Mouse (Mus musculus): ENCODE data around the gene Slc22a13. TPM values are rescaled to one million over a fixed set of nuclear protein-coding genes. Genes with fewer than 3 reads are reported as not detected.

Gene Slc22a13
- polyA plus RNA-seq (2014; fragmentation: Nextera tagmentation; extraction: Ambion mirVana), result 0.12 TPM in 1 of 2 replicates, not detected in the other

DNA sequence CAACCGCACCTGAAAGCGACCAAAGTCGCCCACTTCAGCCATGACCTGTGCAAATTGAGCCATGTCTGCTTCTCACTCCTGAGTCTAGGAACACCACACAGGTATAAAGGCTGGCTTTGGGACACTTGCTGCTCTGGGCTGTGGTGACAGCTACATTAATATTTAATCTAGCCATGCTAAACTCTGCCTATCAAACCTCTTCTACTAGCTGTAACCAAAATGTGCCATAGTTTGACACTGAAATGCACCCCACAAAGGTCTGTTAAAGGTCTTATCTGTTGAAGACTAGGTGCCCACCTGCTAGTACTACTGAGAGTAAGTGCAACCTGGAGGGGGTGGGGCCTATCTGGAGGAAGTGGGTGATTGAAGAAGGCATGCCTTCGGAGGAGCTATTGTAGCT lies at the start of gene Slc22a13:
Gene Slc22a13 (minus strand): TSS at position 101 of the 400 bp plus-strand sequence.
- 97% methylated on average over 4 of the region's 4 CpGs for WGBS
- no peaks in the 10 kb centered on the region for H3K27me3 ChIP-seq (ENCODE audit: control insufficient read depth, insufficient read depth, low read length)
- no peak within 1 kb of the TSS for H3K4me3 ChIP-seq (replicated peaks; ENCODE audit: low read depth, low read length)
- H3K9ac ChIP-seq (replicated peaks; ENCODE audit: low read length), result no peak within 1 kb of the TSS
- no peak for DNase-seq
- H3K36me3 ChIP-seq (ENCODE audit: control insufficient read depth, insufficient read depth, low read length), result no peaks in the 10 kb centered on the region
- H3K27ac ChIP-seq (replicated peaks; ENCODE audit: low read depth, low read length), result no peak within 1 kb of the TSS
- peaks cover 3% of the 10 kb centered on the region; the same call in 1 of the 2 replicates for H3K9me3 ChIP-seq (ENCODE audit: control insufficient read depth, low read length)
- no peak for ATAC-seq (ENCODE audit: low FRiP score, low TSS enrichment)
- no peaks in the 10 kb centered on the region for H3K4me1 ChIP-seq (ENCODE audit: control insufficient read depth, insufficient read depth, low read length)
- no peak within 1 kb of the TSS for H3K4me2 ChIP-seq (ENCODE audit: low read length)

DNA sequence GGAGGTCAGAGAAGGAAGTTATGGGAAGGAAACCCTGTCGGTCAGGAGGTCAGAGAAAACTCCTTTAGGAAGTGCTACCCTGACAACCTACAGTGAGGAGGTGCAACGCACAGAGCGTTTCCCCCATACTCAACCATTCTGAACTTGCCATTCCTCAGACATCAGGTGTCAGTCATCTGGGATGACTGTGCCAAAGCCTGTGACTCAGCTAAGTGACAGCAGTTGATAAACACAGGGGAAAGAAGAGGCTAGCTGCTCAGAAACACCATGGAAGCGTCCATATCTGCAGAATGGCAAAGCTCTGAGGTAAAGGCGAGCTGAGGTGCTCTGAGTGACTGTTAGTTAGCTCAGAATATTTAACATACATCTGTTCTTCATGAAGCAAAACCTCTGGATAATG lies 49.2 kb upstream of the Slc22a13 start:
- Histone ChIP-seq H3K9me3 (ENCODE audit: control insufficient read depth, low read length) (no peaks in the 10 kb centered on the region), H3K27me3 (ENCODE audit: control insufficient read depth, insufficient read depth, low read length) (no peaks in the 10 kb centered on the region), H3K4me3 (replicated peaks; ENCODE audit: low read depth, low read length) (no peak overlapping the region), H3K9ac (replicated peaks; ENCODE audit: low read length) (no peak overlapping the region), H3K36me3 (ENCODE audit: control insufficient read depth, insufficient read depth, low read length) (peaks cover 62% of the 10 kb centered on the region), H3K27ac (replicated peaks; ENCODE audit: low read depth, low read length) (no peak overlapping the region), H3K4me2 (ENCODE audit: low read length) (no peak overlapping the region), H3K4me1 (ENCODE audit: control insufficient read depth, insufficient read depth, low read length) (no peaks in the 10 kb centered on the region)
- 90% methylated on average over 5 of the region's 5 CpGs for WGBS
- no peak for DNase-seq
- ATAC-seq (ENCODE audit: low FRiP score, low TSS enrichment), result no peak

DNA sequence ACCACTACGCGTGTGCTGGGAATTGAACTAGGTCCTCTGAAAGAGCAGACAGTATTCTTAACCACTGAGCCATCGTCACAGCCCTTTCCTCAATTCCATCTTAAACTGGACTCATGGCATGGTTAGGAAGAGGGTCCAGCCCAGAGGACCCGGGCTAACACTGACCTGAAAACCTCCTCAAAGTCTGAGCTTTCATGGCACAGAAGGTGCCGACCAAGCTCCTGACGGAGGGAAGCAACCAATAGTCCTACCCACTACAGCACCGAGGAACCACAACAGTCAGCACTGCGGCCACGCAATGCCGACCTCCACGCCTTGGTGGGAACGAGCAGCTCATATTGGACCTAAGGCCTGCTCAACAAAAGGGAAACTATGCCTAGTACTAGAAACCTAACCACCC lies 47.3 kb upstream of the Slc22a13 start:
- no peaks in the 10 kb centered on the region for H3K4me1 ChIP-seq (ENCODE audit: control insufficient read depth, insufficient read depth, low read length)
- 97% methylated on average over 12 of the region's 12 CpGs for WGBS
- DNase-seq (no peak), ATAC-seq (ENCODE audit: low FRiP score, low TSS enrichment) (no peak)
- H3K27me3 ChIP-seq (ENCODE audit: control insufficient read depth, insufficient read depth, low read length), result no peaks in the 10 kb centered on the region
- H3K4me2 ChIP-seq (ENCODE audit: low read length), result no peak overlapping the region
- no peak overlapping the region for H3K27ac ChIP-seq (replicated peaks; ENCODE audit: low read depth, low read length)
- peaks cover 63% of the 10 kb centered on the region for H3K36me3 ChIP-seq (ENCODE audit: control insufficient read depth, insufficient read depth, low read length)
- H3K9ac ChIP-seq (replicated peaks; ENCODE audit: low read length), result no peak overlapping the region
- H3K9me3 ChIP-seq (ENCODE audit: control insufficient read depth, low read length), result no peaks in the 10 kb centered on the region
- H3K4me3 ChIP-seq (replicated peaks; ENCODE audit: low read depth, low read length), result no peak overlapping the region

DNA sequence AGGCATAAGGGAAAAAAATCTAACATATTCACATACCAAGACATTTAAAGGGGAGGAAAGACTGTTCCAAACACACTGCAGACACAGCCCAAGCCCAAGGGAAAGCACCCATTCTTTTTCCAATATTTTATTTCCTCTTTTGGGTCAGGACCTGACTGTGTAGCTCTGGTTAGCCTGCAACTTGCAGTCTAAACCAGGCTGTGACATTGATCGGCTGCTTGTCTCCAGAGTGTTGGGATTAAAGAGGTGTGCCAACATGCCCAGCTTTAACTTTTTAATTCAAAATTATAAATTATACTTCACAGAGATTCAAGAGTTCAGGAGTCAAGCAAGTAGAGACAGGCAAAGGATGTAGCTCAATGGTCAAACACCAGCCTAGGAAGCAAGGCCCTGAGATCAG lies 46.2 kb upstream of the Slc22a13 start:
- no peak overlapping the region for H3K4me2 ChIP-seq (ENCODE audit: low read length)
- DNase-seq (no peak), ATAC-seq (ENCODE audit: low FRiP score, low TSS enrichment) (no peak)
- peaks cover 73% of the 10 kb centered on the region for H3K36me3 ChIP-seq (ENCODE audit: control insufficient read depth, insufficient read depth, low read length)
- 98% methylated on average over 1 of the region's 1 CpGs for WGBS
- H3K27ac ChIP-seq (replicated peaks; ENCODE audit: low read depth, low read length), result no peak overlapping the region
- H3K4me3 ChIP-seq (replicated peaks; ENCODE audit: low read depth, low read length), result no peak overlapping the region
- no peaks in the 10 kb centered on the region for H3K27me3 ChIP-seq (ENCODE audit: control insufficient read depth, insufficient read depth, low read length)
- no peaks in the 10 kb centered on the region for H3K9me3 ChIP-seq (ENCODE audit: control insufficient read depth, low read length)
- H3K9ac ChIP-seq (replicated peaks; ENCODE audit: low read length), result no peak overlapping the region
- H3K4me1 ChIP-seq (ENCODE audit: control insufficient read depth, insufficient read depth, low read length), result no peaks in the 10 kb centered on the region

DNA sequence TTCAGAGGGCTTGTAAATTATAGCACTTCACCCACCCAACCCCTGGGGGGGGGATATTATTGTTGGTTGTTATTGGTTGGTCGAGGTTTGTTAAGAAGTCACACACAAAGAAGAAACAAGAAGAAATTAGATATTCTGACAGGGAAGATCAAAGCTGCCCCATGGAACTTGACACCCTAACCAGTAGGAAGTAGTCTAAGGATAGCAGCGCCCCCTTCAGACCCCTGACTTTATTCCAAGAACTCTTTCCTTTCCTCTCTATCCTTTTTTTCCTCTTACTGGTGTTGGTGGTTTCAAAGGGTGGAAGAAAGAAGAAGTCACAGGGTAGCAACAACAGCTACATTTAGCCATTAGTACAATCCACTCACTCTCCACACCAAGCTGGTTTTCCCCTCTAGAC lies 45.3 kb upstream of the Slc22a13 start:
- DNase-seq, result no peak
- Histone ChIP-seq H3K27me3 (ENCODE audit: control insufficient read depth, insufficient read depth, low read length) (no peaks in the 10 kb centered on the region), H3K27ac (replicated peaks; ENCODE audit: low read depth, low read length) (no peak overlapping the region), H3K36me3 (ENCODE audit: control insufficient read depth, insufficient read depth, low read length) (peaks cover 77% of the 10 kb centered on the region), H3K9ac (replicated peaks; ENCODE audit: low read length) (no peak overlapping the region), H3K9me3 (ENCODE audit: control insufficient read depth, low read length) (no peaks in the 10 kb centered on the region), H3K4me2 (ENCODE audit: low read length) (no peak overlapping the region), H3K4me1 (ENCODE audit: control insufficient read depth, insufficient read depth, low read length) (no peaks in the 10 kb centered on the region), H3K4me3 (replicated peaks; ENCODE audit: low read depth, low read length) (no peak overlapping the region)
- no peak for ATAC-seq (ENCODE audit: low FRiP score, low TSS enrichment)
- WGBS, result 84% methylated on average over 2 of the region's 2 CpGs

DNA sequence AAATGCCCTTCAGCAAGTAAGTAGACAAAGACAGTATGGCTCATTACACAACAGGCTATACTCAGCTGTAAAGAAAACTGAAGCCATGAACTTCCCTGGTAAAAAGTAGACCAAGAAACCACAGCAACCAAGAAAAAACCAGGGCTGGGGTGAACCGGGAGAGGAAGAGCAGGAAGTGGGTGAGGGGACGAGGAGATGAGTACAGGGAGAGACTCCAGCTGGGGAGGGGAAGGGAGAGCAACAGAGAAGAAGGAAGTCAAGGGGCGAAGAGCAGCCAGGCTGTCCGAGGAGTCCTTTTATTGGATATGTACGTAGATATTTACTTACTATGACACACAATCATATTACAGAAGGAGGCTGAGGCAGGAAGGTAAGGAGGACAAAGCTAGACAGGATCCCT lies 39.1 kb upstream of the Slc22a13 start:
- no peak overlapping the region for H3K9ac ChIP-seq (replicated peaks; ENCODE audit: low read length)
- ATAC-seq (ENCODE audit: low FRiP score, low TSS enrichment), result no peak
- H3K36me3 ChIP-seq (ENCODE audit: control insufficient read depth, insufficient read depth, low read length), result peaks cover 55% of the 10 kb centered on the region
- 92% methylated on average over 5 of the region's 5 CpGs for WGBS
- H3K4me2 ChIP-seq (ENCODE audit: low read length), result no peak overlapping the region
- DNase-seq, result no peak
- H3K27ac ChIP-seq (replicated peaks; ENCODE audit: low read depth, low read length), result no peak overlapping the region
- H3K9me3 ChIP-seq (ENCODE audit: control insufficient read depth, low read length), result no peaks in the 10 kb centered on the region
- H3K4me1 ChIP-seq (ENCODE audit: control insufficient read depth, insufficient read depth, low read length), result no peaks in the 10 kb centered on the region
- H3K4me3 ChIP-seq (replicated peaks; ENCODE audit: low read depth, low read length), result no peak overlapping the region
- H3K27me3 ChIP-seq (ENCODE audit: control insufficient read depth, insufficient read depth, low read length), result no peaks in the 10 kb centered on the region

DNA sequence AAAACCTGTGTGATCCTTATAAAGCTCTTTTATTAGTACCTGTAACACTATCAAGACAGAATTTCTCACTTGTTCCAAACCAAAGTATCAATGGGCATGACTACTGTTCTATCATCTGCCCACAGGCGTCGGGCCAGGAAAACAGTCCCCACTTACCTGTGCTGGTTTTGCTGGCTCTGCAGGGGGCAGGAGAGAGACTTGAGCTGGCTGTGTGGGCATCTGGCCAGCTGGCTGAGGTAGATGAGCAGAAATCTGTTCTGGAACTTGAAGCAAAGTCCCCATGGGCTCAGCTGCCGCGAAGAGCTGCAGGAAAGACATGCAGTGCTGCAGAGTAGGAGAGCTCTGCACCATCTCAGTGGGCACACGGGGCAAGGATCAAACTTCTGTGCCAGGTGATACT lies 37.9 kb upstream of the Slc22a13 start:
- Histone ChIP-seq H3K27me3 (ENCODE audit: control insufficient read depth, insufficient read depth, low read length) (no peaks in the 10 kb centered on the region), H3K9me3 (ENCODE audit: control insufficient read depth, low read length) (no peaks in the 10 kb centered on the region), H3K4me2 (ENCODE audit: low read length) (no peak overlapping the region), H3K4me1 (ENCODE audit: control insufficient read depth, insufficient read depth, low read length) (no peaks in the 10 kb centered on the region), H3K36me3 (ENCODE audit: control insufficient read depth, insufficient read depth, low read length) (peaks cover 53% of the 10 kb centered on the region), H3K27ac (replicated peaks; ENCODE audit: low read depth, low read length) (no peak overlapping the region), H3K9ac (replicated peaks; ENCODE audit: low read length) (no peak overlapping the region), H3K4me3 (replicated peaks; ENCODE audit: low read depth, low read length) (no peak overlapping the region)
- 94% methylated on average over 5 of the region's 5 CpGs for WGBS
- DNase-seq (no peak), ATAC-seq (ENCODE audit: low FRiP score, low TSS enrichment) (no peak)

DNA sequence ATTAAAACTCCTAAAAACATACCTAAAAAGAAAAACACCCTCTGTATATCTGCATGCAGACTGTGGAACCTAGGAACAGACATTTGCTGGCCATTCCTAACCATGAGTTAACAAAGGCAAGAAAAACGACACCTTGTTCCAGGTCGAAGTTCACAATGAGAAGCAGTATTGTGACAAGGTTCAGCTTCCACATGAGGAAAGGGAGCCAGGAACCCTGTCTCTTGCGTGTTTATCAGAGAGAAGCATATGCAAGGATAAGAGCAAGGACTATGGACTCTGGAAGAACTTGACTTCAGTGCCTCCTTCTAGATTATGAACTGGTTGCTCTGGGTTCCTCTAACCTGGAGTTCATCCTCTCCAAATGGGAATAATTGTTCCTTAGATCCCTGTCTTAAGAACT lies 35.1 kb upstream of the Slc22a13 start:
- no peak overlapping the region for H3K9ac ChIP-seq (replicated peaks; ENCODE audit: low read length)
- no peaks in the 10 kb centered on the region for H3K27me3 ChIP-seq (ENCODE audit: control insufficient read depth, insufficient read depth, low read length)
- no peak overlapping the region for H3K4me2 ChIP-seq (ENCODE audit: low read length)
- no peak overlapping the region for H3K27ac ChIP-seq (replicated peaks; ENCODE audit: low read depth, low read length)
- H3K9me3 ChIP-seq (ENCODE audit: control insufficient read depth, low read length), result no peaks in the 10 kb centered on the region
- ATAC-seq (ENCODE audit: low FRiP score, low TSS enrichment), result no peak
- peaks cover 55% of the 10 kb centered on the region for H3K36me3 ChIP-seq (ENCODE audit: control insufficient read depth, insufficient read depth, low read length)
- 94% methylated on average over 3 of the region's 3 CpGs for WGBS
- H3K4me3 ChIP-seq (replicated peaks; ENCODE audit: low read depth, low read length), result no peak overlapping the region
- H3K4me1 ChIP-seq (ENCODE audit: control insufficient read depth, insufficient read depth, low read length), result no peaks in the 10 kb centered on the region
- no peak for DNase-seq

DNA sequence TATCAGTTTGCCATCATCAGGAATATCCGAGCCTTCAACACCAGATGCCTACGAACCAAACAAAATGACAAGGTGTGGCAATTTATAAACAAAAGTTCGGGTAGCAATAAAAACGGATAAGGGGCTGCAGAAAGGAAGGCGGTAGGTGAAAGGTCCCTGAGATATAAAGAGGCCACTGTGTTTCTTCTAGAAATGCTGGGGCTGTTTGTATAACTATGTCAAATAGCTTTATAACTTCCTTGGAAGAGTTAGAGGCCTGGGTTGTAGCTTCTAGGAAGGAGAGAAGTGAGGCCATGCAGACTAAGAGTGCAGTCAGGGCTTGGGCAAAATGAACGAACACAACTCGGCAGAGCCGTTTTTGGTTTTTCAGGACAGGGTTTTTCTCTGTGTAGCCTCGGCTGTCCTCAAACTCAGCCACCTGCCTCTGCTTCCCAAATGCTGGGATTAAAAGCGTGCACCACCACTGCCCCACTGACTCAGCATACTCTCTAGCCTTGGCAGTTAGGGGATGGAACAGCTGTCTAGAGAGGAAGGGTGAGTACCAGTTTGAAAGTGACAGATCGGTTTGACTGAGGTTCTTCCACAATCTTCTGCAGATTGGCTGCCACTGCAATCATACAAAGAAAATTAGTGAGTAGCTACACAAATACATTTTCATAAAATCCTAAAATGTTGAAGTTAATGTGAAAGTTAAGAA lies 32.4 kb upstream of the Slc22a13 start:
- DNase-seq (no peak), ATAC-seq (ENCODE audit: low FRiP score, low TSS enrichment) (no peak)
- H3K27me3 ChIP-seq (ENCODE audit: control insufficient read depth, insufficient read depth, low read length), result no peaks in the 10 kb centered on the region
- no peak overlapping the region for H3K4me3 ChIP-seq (replicated peaks; ENCODE audit: low read depth, low read length)
- no peak overlapping the region for H3K27ac ChIP-seq (replicated peaks; ENCODE audit: low read depth, low read length)
- 92% methylated on average over 11 of the region's 11 CpGs for WGBS
- no peaks in the 10 kb centered on the region for H3K4me1 ChIP-seq (ENCODE audit: control insufficient read depth, insufficient read depth, low read length)
- no peak overlapping the region for H3K4me2 ChIP-seq (ENCODE audit: low read length)
- H3K9me3 ChIP-seq (ENCODE audit: control insufficient read depth, low read length), result no peaks in the 10 kb centered on the region
- H3K9ac ChIP-seq (replicated peaks; ENCODE audit: low read length), result no peak overlapping the region
- H3K36me3 ChIP-seq (ENCODE audit: control insufficient read depth, insufficient read depth, low read length), result peaks cover 48% of the 10 kb centered on the region
